ENCODE assay signal across 8 mouse cellular contexts in genomic region chr15:18821114-18821756, GRCm38 (mm10). TPM values are rescaled to one million over a fixed set of nuclear protein-coding genes. Genes with fewer than 3 reads are reported as not detected.
DNase-seq lines count a peak whose midpoint lies in the region; ATAC-seq and TF ChIP-seq lines count a peak whose summit lies in the region.

No protein-coding gene starts in this region.

- no peaks in the 10 kb centered on the region for H3K27me3 ChIP-seq in limb, embryonic 12.5 days
- H3K27me3 ChIP-seq in midbrain, embryonic 15.5 days (replicated peaks): no peaks in the 10 kb centered on the region
- H3K27me3 ChIP-seq in spleen, adult 2 months (ENCODE audit: control insufficient read depth, insufficient read depth, low read length): no peaks in the 10 kb centered on the region

- TF ChIP-seq CTCF in spleen, adult 2 months (IDR thresholded peaks at IDR 0.05; ENCODE audit: extremely low read depth, insufficient read depth, insufficient read length, insufficient replicate concordance): peak; percentile 36; the same call in 1 of the 2 replicates

- no peak for TF ChIP-seq POLR2A in spleen, adult 2 months (IDR thresholded peaks at IDR 0.05; ENCODE audit: low read depth, low read length)

- no peaks in the 10 kb centered on the region for H3K9me3 ChIP-seq in limb, embryonic 12.5 days
- no peaks in the 10 kb centered on the region for H3K9me3 ChIP-seq in midbrain, embryonic 15.5 days

- H3K9ac ChIP-seq in limb, embryonic 12.5 days (replicated peaks): no peak overlapping the region
- H3K9ac ChIP-seq in midbrain, embryonic 15.5 days: no peak overlapping the region

- DNase-seq in 3134 (ENCODE audit: extremely low read depth, insufficient read length, low spot score): peak; percentile 12
- peak; percentile 90 for DNase-seq in adrenal gland, postnatal 10 days
- DNase-seq in embryo, embryonic 9.5 days (ENCODE audit: extremely low spot score): peak; percentile 87
- peak; percentile 38 to 75 for DNase-seq in kidney, adult 8-10 months
- DNase-seq in spleen, adult 2 months (ENCODE audit: low read depth in 1 of 2, low spot score in 2 of 2): peak; percentile 7 to 29

- H3K4me1 ChIP-seq in limb, embryonic 12.5 days (replicated peaks): 0 out of 2 replicates have a peak, but pooled peaks cover 5% of the 10 kb centered on the region
- H3K4me1 ChIP-seq in midbrain, embryonic 15.5 days: no peaks in the 10 kb centered on the region
- H3K4me1 ChIP-seq in spleen, adult 2 months (ENCODE audit: control insufficient read depth, insufficient read depth, insufficient read length): no peaks in the 10 kb centered on the region

- no peak overlapping the region for H3K4me2 ChIP-seq in limb, embryonic 12.5 days
- H3K4me2 ChIP-seq in midbrain, embryonic 15.5 days: peak overlapping the region; percentile 58

- H3K27ac ChIP-seq in limb, embryonic 12.5 days: no peak overlapping the region
- no peak overlapping the region for H3K27ac ChIP-seq in midbrain, embryonic 15.5 days
- H3K27ac ChIP-seq in spleen, adult 2 months (ENCODE audit: insufficient read depth, low read length): no peak overlapping the region

- no peak overlapping the region for H3K4me3 ChIP-seq in limb, embryonic 12.5 days (replicated peaks)
- peak overlapping the region; percentile 50 for H3K4me3 ChIP-seq in midbrain, embryonic 15.5 days
- H3K4me3 ChIP-seq in spleen, adult 2 months (ENCODE audit: extremely low read depth, insufficient read depth, insufficient read length): no peak overlapping the region

- no peaks in the 10 kb centered on the region for H3K36me3 ChIP-seq in limb, embryonic 12.5 days
- no peaks in the 10 kb centered on the region for H3K36me3 ChIP-seq in midbrain, embryonic 15.5 days (replicated peaks)
- H3K36me3 ChIP-seq in spleen, adult 2 months (ENCODE audit: control insufficient read depth, insufficient read depth, low read length): no peaks in the 10 kb centered on the region

- 25% methylated on average over 10 of the region's 10 CpGs for WGBS in limb, embryonic 12.5 days
- 23% methylated on average over 10 of the region's 10 CpGs for WGBS in midbrain, embryonic 15.5 days
- WGBS in spleen, adult 2 months: 20% methylated on average over 10 of the region's 10 CpGs

- ATAC-seq in granulocyte monocyte progenitor cell, adult 5-6 weeks (replicated peaks; ENCODE audit: poor library complexity, severe bottlenecking): peak; percentile 91
- peak; percentile 60 for ATAC-seq in limb, embryonic 12.5 days (ENCODE audit: insufficient number of reproducible peaks, insufficient read depth, low FRiP score, low TSS enrichment, low read depth)
- peak; percentile 68 for ATAC-seq in midbrain, embryonic 15.5 days (replicated peaks)

RNA-seq across cellular contexts. Expression of gene Cdh10, which starts 2.5 kb away (rescaled TPM):
- total RNA-seq in adrenal gland, postnatal 10 days (2021): under 1 TPM; 0.36 to 0.55 TPM
- total RNA-seq in granulocyte monocyte progenitor cell, adult 5-6 weeks (2014; fragmentation: Nextera tagmentation): not detected in 2 replicates
- total RNA-seq in granulocyte monocyte progenitor cell, adult 5-6 weeks (2017): not detected in 2 replicates
- 2.5 and 3.1 TPM in 2 replicates for polyA plus RNA-seq in limb, embryonic 12.5 days (2016; fragmentation: Nextera tagmentation; extraction: Ambion mirVana)
- polyA plus RNA-seq in midbrain, embryonic 15.5 days (2015; fragmentation: Nextera tagmentation; extraction: Ambion mirVana): 21.5 and 23.8 TPM in 2 replicates
- polyA plus RNA-seq in spleen, adult 2 months (2012; rRNA removed): 0.04 and 0.06 TPM in 2 replicates

Comparison
In these comparisons a context has a peak if more than half of its experiments do, and no peak if none do; other contexts are left out.
1. DNase-seq: peak in every context shown above with its lines; median percentile 90 in adrenal gland, postnatal 10 days; 87 in embryo, embryonic 9.5 days; 56 in kidney, adult 8-10 months; 18 in spleen, adult 2 months; 12 in 3134.